ENCODE assay signal across 8 mouse cellular contexts in genomic region chr9:20975431-20976215, GRCm38 (mm10). TPM values are rescaled to one million over a fixed set of nuclear protein-coding genes. Genes with fewer than 3 reads are reported as not detected.
A peak's percentile ranks its signal among the peaks of the same experiment; 100 is the strongest.
DNase-seq lines count a peak whose midpoint lies in the region; ATAC-seq and TF ChIP-seq lines count a peak whose summit lies in the region.

No protein-coding gene starts in this region.

- peak overlapping the region; percentile 91 for H3K4me2 ChIP-seq in kidney, embryonic 15.5 days

- TF ChIP-seq CTCF in brain, embryonic 14.5 days (IDR thresholded peaks at IDR 0.05; ENCODE audit: borderline replicate concordance, extremely low read depth, insufficient read depth, insufficient read length): no peak
- TF ChIP-seq CTCF in heart, adult 2 months (IDR thresholded peaks at IDR 0.05): no peak

- under 1% methylated on average over 45 of the region's 45 CpGs for whole genome bisulfite sequencing in heart, adult 2 months
- under 1% methylated on average over 45 of the region's 45 CpGs for WGBS in kidney, embryonic 15.5 days

- H3K79me2 ChIP-seq in heart, adult 2 months (replicated peaks; ENCODE audit: control insufficient read depth, insufficient read depth, low read length): no peaks in the 10 kb centered on the region; the same call in 1 of the 2 replicates

- TF ChIP-seq POLR2A in brain, embryonic 14.5 days (IDR thresholded peaks at IDR 0.05; ENCODE audit: borderline replicate concordance, extremely low read depth, insufficient read depth, insufficient read length, poor library complexity, severe bottlenecking): no peak
- no peak for TF ChIP-seq POLR2A in heart, adult 2 months (IDR thresholded peaks at IDR 0.05; ENCODE audit: insufficient read depth, low read depth, low read length)

- intact Hi-C loops in heart, adult 2 months (cut with DNase I): loop anchor here (1.0 to 2.0 kb wide), 2 partner anchors 22 to 77 kb away; partner anchors contain the start of gene Eif3g

- no peak for TF ChIP-seq EP300 in heart, adult 2 months (IDR thresholded peaks at IDR 0.05; ENCODE audit: insufficient read depth, low read depth, low read length)

- peak; percentile 60 for DNase-seq in urinary bladder, postnatal 14 days (ENCODE audit: low spot score)
- DNase-seq in urinary bladder, adult 2 months (ENCODE audit: low spot score): no peak
- DNase-seq in brain, embryonic 14.5 days (ENCODE audit: low read depth): peak; percentile 68
- DNase-seq in heart, adult 2 months: peak; percentile 66 to 72
- peak; percentile 63 for DNase-seq in lung, postnatal 25 days (ENCODE audit: low spot score)
- peak; percentile 53 for DNase-seq in right cerebral cortex, postnatal 4 days
- DNase-seq in frontal cortex, postnatal 25 days (ENCODE audit: low spot score in 2 of 2): no peak

- H3K9ac ChIP-seq in heart, adult 2 months (ENCODE audit: low read depth, low read length): peak overlapping the region; percentile 82
- H3K9ac ChIP-seq in kidney, embryonic 15.5 days: peak overlapping the region; percentile 90

- peak overlapping the region; percentile 88 for H3K27ac ChIP-seq in heart, adult 2 months
- H3K27ac ChIP-seq in kidney, embryonic 15.5 days: peak overlapping the region; percentile 96

- peaks cover 9% of the 10 kb centered on the region for H3K4me1 ChIP-seq in heart, adult 2 months (ENCODE audit: control insufficient read depth, insufficient read depth, low read length)
- peaks cover 60% of the 10 kb centered on the region for H3K4me1 ChIP-seq in kidney, embryonic 15.5 days

- 0 out of 2 replicates have a peak, but pooled peaks have one; percentile 5 for ATAC-seq in kidney, embryonic 15.5 days (replicated peaks; ENCODE audit: low FRiP score)

- no peaks in the 10 kb centered on the region for H3K36me3 ChIP-seq in heart, adult 2 months (ENCODE audit: control insufficient read depth, insufficient read depth, low read length)
- H3K36me3 ChIP-seq in kidney, embryonic 15.5 days: 0 out of 2 replicates have a peak, but pooled peaks cover 3% of the 10 kb centered on the region

- no peaks in the 10 kb centered on the region for H3K27me3 ChIP-seq in heart, adult 2 months (ENCODE audit: control insufficient read depth, insufficient read depth, low read length)
- H3K27me3 ChIP-seq in kidney, embryonic 15.5 days: no peaks in the 10 kb centered on the region

- peak overlapping the region; percentile 82 for H3K4me3 ChIP-seq in heart, adult 2 months
- peak overlapping the region; percentile 88 for H3K4me3 ChIP-seq in kidney, embryonic 15.5 days (replicated peaks)

- no peaks in the 10 kb centered on the region for H3K9me3 ChIP-seq in kidney, embryonic 15.5 days (replicated peaks)

RNA-seq across cellular contexts. Expression of gene S1pr2, which starts 1.0 kb away (rescaled TPM):
- 11.6 and 11.7 TPM in 2 replicates for polyA plus RNA-seq in urinary bladder, adult 2 months (2012; rRNA removed)
- 4.7 and 6.0 TPM in 2 replicates for polyA plus RNA-seq in brain, embryonic 14.5 days (2012; rRNA removed)
- total RNA-seq in heart, adult 2 months (2021): 1 to 10 TPM; 2.8 to 3.2 TPM
- 4.2 and 6.1 TPM in 2 replicates for polyA plus RNA-seq in heart, adult 2 months (2012; rRNA removed)
- polyA plus RNA-seq in kidney, embryonic 15.5 days (2015; fragmentation: Nextera tagmentation; extraction: Ambion mirVana): 29.8 and 32.7 TPM in 2 replicates

RNA-seq across cellular contexts. Expression of gene Dnmt1, which starts 15.9 kb away (rescaled TPM):
- 19.1 and 19.7 TPM in 2 replicates for polyA plus RNA-seq in urinary bladder, adult 2 months (2012; rRNA removed)
- 90.1 and 103 TPM in 2 replicates for polyA plus RNA-seq in brain, embryonic 14.5 days (2012; rRNA removed)
- 10 to 100 TPM; 11.1 to 11.6 TPM for total RNA-seq in heart, adult 2 months (2021)
- polyA plus RNA-seq in heart, adult 2 months (2012; rRNA removed): 9.1 and 11.7 TPM in 2 replicates
- 96.9 and 108 TPM in 2 replicates for polyA plus RNA-seq in kidney, embryonic 15.5 days (2015; fragmentation: Nextera tagmentation; extraction: Ambion mirVana)

RNA-seq across cellular contexts. Expression of gene Mrpl4, which starts 26.9 kb away (rescaled TPM):
- 78.8 and 88.8 TPM in 2 replicates for polyA plus RNA-seq in urinary bladder, adult 2 months (2012; rRNA removed)
- 81.1 and 85.4 TPM in 2 replicates for polyA plus RNA-seq in brain, embryonic 14.5 days (2012; rRNA removed)
- total RNA-seq in heart, adult 2 months (2021): 100 to 1,000 TPM; 124 to 130 TPM
- 173 and 226 TPM in 2 replicates for polyA plus RNA-seq in heart, adult 2 months (2012; rRNA removed)
- 140 and 143 TPM in 2 replicates for polyA plus RNA-seq in kidney, embryonic 15.5 days (2015; fragmentation: Nextera tagmentation; extraction: Ambion mirVana)

RNA-seq across cellular contexts. Expression of gene Icam1, which starts 40.2 kb away (rescaled TPM):
- 27.4 and 28.7 TPM in 2 replicates for polyA plus RNA-seq in urinary bladder, adult 2 months (2012; rRNA removed)
- polyA plus RNA-seq in brain, embryonic 14.5 days (2012; rRNA removed): 3.0 and 3.9 TPM in 2 replicates
- total RNA-seq in heart, adult 2 months (2021): 1 to 10 TPM; 7.6 to 9.2 TPM
- polyA plus RNA-seq in heart, adult 2 months (2012; rRNA removed): 12.4 and 15.3 TPM in 2 replicates
- polyA plus RNA-seq in kidney, embryonic 15.5 days (2015; fragmentation: Nextera tagmentation; extraction: Ambion mirVana): 10.8 and 13.7 TPM in 2 replicates

RNA-seq across cellular contexts. Expression of gene Icam4, which starts 53.5 kb away (rescaled TPM):
- polyA plus RNA-seq in urinary bladder, adult 2 months (2012; rRNA removed): 1.1 and 1.5 TPM in 2 replicates
- 0.08 and 0.13 TPM in 2 replicates for polyA plus RNA-seq in brain, embryonic 14.5 days (2012; rRNA removed)
- total RNA-seq in heart, adult 2 months (2021): 1 to 10 TPM in 1 of 2 experiments, under 1 TPM in 1; 0.84 to 1.0 TPM
- 0.70 and 1.4 TPM in 2 replicates for polyA plus RNA-seq in heart, adult 2 months (2012; rRNA removed)
- polyA plus RNA-seq in kidney, embryonic 15.5 days (2015; fragmentation: Nextera tagmentation; extraction: Ambion mirVana): 2.0 and 2.7 TPM in 2 replicates

Comparison
In these comparisons a context has a peak if more than half of its experiments do, and no peak if none do; other contexts are left out.
1. DNase-seq: peak in urinary bladder, postnatal 14 days (single experiment), brain, embryonic 14.5 days (single experiment), heart, adult 2 months (2 of 2), lung, postnatal 25 days (single experiment) and right cerebral cortex, postnatal 4 days (single experiment); none in urinary bladder, adult 2 months (single experiment) and frontal cortex, postnatal 25 days (0 of 2).